Mouse (Mus musculus): ENCODE results near the gene Hist2h3c2. TPM values are rescaled to one million over a fixed set of nuclear protein-coding genes. Genes with fewer than 3 reads are reported as not detected.
"Not testable (repeated sequence)": the region's sequence is repeated elsewhere in the genome, so short reads cannot be mapped to it uniquely, and the experiment has no call there.

Hist2h3c2 gene
- polyA plus RNA-seq, 1 experiment, result 5.1 TPM

DNA sequence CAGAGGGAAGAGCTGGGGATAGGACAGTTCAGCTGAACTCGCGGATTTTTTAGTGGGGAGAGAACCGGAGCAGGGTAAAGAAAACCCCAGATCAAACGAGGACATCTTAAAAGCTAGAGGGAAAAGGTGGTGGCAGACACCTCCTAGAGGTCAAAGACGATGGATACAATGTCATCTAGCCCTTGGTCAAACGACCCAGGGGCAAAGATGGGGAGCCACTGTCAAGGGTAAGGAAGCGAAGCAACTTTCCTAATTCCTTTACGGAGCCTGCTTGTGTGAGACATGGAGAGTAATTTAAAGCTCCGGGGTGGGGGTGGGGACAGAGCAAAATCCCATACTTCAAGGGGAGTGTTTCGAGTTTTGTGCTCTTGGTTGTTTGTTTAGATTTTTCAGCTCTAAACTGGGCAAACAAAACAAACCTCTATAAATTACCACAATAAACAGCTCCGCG lies 19.7 kb downstream of the Hist2h3c2 start:
- Histone ChIP-seq H3K4me3 (ENCODE audit: insufficient read depth, poor library complexity, severe bottlenecking) (peak overlapping the region; percentile 36), H3K79me3 (ENCODE audit: low read depth) (no peaks in the 10 kb centered on the region), H3ac (ENCODE audit: control insufficient read depth, insufficient read length, low read depth) (peak overlapping the region; percentile 59), H3K79me2 (ENCODE audit: control insufficient read depth, insufficient read depth) (no peaks in the 10 kb centered on the region), H3K27me3 (ENCODE audit: control insufficient read depth, insufficient read depth, insufficient read length) (no peaks in the 10 kb centered on the region), H3K36me3 (ENCODE audit: control insufficient read depth, insufficient read depth) (no peaks in the 10 kb centered on the region)
- TF ChIP-seq FOSL1 (IDR thresholded peaks at IDR 0.05; ENCODE audit: insufficient read depth, low read length, poor library complexity, severe bottlenecking), result no peak
- no peak for TF ChIP-seq USF1 (IDR thresholded peaks at IDR 0.05; ENCODE audit: low read depth)
- TF ChIP-seq MYOG (IDR thresholded peaks at IDR 0.05; ENCODE audit: control insufficient read depth, extremely low read depth, insufficient read length), result no peak
- no peak for TF ChIP-seq MYOD1 (IDR thresholded peaks at IDR 0.05; ENCODE audit: control insufficient read depth, insufficient read length, low read depth)
- no peak for TF ChIP-seq CEBPB (IDR thresholded peaks at IDR 0.05; ENCODE audit: low read depth)
- no peak for TF ChIP-seq CTCF (IDR thresholded peaks at IDR 0.05; ENCODE audit: control insufficient read depth, insufficient read depth, insufficient read length)
- TF ChIP-seq MAX (IDR thresholded peaks at IDR 0.05), result no peak

DNA sequence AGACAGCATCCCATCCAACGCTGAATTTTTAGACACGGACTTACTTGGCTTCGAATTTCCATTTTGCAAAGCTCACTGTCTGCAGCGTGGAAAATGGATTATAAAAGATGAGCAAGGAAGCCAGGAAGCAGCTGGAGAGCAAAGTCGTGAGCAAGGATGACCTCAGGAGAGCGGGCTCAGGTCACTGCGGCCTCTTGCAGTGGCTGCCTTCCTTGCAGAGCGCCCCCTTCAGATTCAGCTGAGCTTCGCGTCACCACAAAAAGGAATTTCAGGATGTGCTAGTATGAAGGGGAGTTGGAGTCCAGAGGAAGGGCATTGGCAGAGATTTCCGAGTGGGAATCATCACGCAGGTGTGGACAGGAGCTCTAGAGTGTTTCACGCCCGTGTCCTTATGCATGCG lies 29.7 kb downstream of the Hist2h3c2 start:
- Histone ChIP-seq H3K79me3 (ENCODE audit: low read depth) (no peaks in the 10 kb centered on the region), H3ac (ENCODE audit: control insufficient read depth, insufficient read length, low read depth) (no peak overlapping the region), H3K36me3 (ENCODE audit: control insufficient read depth, insufficient read depth) (no peaks in the 10 kb centered on the region), H3K27me3 (ENCODE audit: control insufficient read depth, insufficient read depth, insufficient read length) (peaks cover 4% of the 10 kb centered on the region), H3K4me3 (ENCODE audit: insufficient read depth, poor library complexity, severe bottlenecking) (no peak overlapping the region), H3K79me2 (ENCODE audit: control insufficient read depth, insufficient read depth) (no peaks in the 10 kb centered on the region)
- no peak for TF ChIP-seq MYOG (IDR thresholded peaks at IDR 0.05; ENCODE audit: control insufficient read depth, extremely low read depth, insufficient read length)
- TF ChIP-seq FOSL1 (IDR thresholded peaks at IDR 0.05; ENCODE audit: insufficient read depth, low read length, poor library complexity, severe bottlenecking), result no peak
- no peak for TF ChIP-seq CEBPB (IDR thresholded peaks at IDR 0.05; ENCODE audit: low read depth)
- TF ChIP-seq MYOD1 (IDR thresholded peaks at IDR 0.05; ENCODE audit: control insufficient read depth, insufficient read length, low read depth), result no peak
- TF ChIP-seq CTCF (IDR thresholded peaks at IDR 0.05; ENCODE audit: control insufficient read depth, insufficient read depth, insufficient read length), result no peak
- TF ChIP-seq MAX (IDR thresholded peaks at IDR 0.05), result no peak
- no peak for TF ChIP-seq USF1 (IDR thresholded peaks at IDR 0.05; ENCODE audit: low read depth)

DNA sequence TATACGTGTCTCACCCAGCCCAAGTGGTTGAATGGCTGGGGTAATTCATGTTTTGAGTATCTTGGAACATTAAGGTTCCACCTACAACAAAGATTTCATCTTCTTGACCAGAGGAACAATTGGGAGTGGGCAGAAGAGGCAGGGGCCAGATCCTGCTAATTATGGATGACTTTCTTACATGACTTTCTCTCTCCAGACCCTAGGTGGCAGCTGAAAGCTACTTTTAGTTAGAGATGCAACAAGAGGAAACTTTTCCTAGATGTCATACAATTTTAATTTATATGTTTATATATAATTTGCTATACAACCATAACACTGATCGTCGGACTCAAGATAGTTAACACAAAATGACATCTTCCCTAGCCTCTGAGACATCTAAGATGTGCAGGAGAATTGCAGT lies 31.1 kb downstream of the Hist2h3c2 start:
- Histone ChIP-seq H3ac (ENCODE audit: control insufficient read depth, insufficient read length, low read depth) (no peak overlapping the region), H3K79me3 (ENCODE audit: low read depth) (no peaks in the 10 kb centered on the region), H3K36me3 (ENCODE audit: control insufficient read depth, insufficient read depth) (no peaks in the 10 kb centered on the region), H3K27me3 (ENCODE audit: control insufficient read depth, insufficient read depth, insufficient read length) (peaks cover 4% of the 10 kb centered on the region), H3K79me2 (ENCODE audit: control insufficient read depth, insufficient read depth) (no peaks in the 10 kb centered on the region), H3K4me3 (ENCODE audit: insufficient read depth, poor library complexity, severe bottlenecking) (no peak overlapping the region)
- no peak for TF ChIP-seq MYOG (IDR thresholded peaks at IDR 0.05; ENCODE audit: control insufficient read depth, extremely low read depth, insufficient read length)
- no peak for TF ChIP-seq CTCF (IDR thresholded peaks at IDR 0.05; ENCODE audit: control insufficient read depth, insufficient read depth, insufficient read length)
- TF ChIP-seq FOSL1 (IDR thresholded peaks at IDR 0.05; ENCODE audit: insufficient read depth, low read length, poor library complexity, severe bottlenecking), result no peak
- no peak for TF ChIP-seq MYOD1 (IDR thresholded peaks at IDR 0.05; ENCODE audit: control insufficient read depth, insufficient read length, low read depth)
- no peak for TF ChIP-seq USF1 (IDR thresholded peaks at IDR 0.05; ENCODE audit: low read depth)
- no peak for TF ChIP-seq MAX (IDR thresholded peaks at IDR 0.05)
- TF ChIP-seq CEBPB (IDR thresholded peaks at IDR 0.05; ENCODE audit: low read depth), result no peak

DNA sequence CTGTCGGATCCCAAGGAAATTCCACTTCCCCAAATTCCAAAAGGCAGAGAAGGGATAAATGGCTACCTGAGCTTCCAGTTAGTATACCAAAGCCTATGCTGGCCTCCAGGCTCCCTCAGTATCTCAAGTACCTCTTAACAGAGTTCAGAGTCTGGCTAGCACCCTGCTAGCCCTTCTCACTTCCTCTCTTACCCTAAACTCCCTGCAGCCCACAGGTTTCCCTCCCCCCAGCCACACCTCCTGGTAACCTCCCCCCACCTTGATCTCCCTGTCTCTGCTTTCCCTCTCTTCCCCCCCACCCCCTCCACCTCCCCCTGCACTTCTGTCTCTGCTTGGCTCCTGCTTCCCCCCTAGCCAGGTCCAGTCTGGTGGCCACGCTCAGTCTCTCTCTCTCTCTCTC lies 39.2 kb downstream of the Hist2h3c2 start:
- no peak for TF ChIP-seq FOSL1 (IDR thresholded peaks at IDR 0.05; ENCODE audit: insufficient read depth, low read length, poor library complexity, severe bottlenecking)
- no peak for TF ChIP-seq MAX (IDR thresholded peaks at IDR 0.05)
- TF ChIP-seq MYOD1 (IDR thresholded peaks at IDR 0.05; ENCODE audit: control insufficient read depth, insufficient read length, low read depth), result no peak
- no peak for TF ChIP-seq MYOG (IDR thresholded peaks at IDR 0.05; ENCODE audit: control insufficient read depth, extremely low read depth, insufficient read length)
- TF ChIP-seq USF1 (IDR thresholded peaks at IDR 0.05; ENCODE audit: low read depth), result no peak
- no peak for TF ChIP-seq CTCF (IDR thresholded peaks at IDR 0.05; ENCODE audit: control insufficient read depth, insufficient read depth, insufficient read length)
- TF ChIP-seq CEBPB (IDR thresholded peaks at IDR 0.05; ENCODE audit: low read depth), result no peak
- H3K79me2 ChIP-seq (ENCODE audit: control insufficient read depth, insufficient read depth), result peaks cover 7% of the 10 kb centered on the region
- no peaks in the 10 kb centered on the region for H3K27me3 ChIP-seq (ENCODE audit: control insufficient read depth, insufficient read depth, insufficient read length)
- no peak overlapping the region for H3ac ChIP-seq (ENCODE audit: control insufficient read depth, insufficient read length, low read depth)
- H3K4me3 ChIP-seq (ENCODE audit: insufficient read depth, poor library complexity, severe bottlenecking), result no peak overlapping the region
- no peaks in the 10 kb centered on the region for H3K79me3 ChIP-seq (ENCODE audit: low read depth)
- no peaks in the 10 kb centered on the region for H3K36me3 ChIP-seq (ENCODE audit: control insufficient read depth, insufficient read depth)

DNA sequence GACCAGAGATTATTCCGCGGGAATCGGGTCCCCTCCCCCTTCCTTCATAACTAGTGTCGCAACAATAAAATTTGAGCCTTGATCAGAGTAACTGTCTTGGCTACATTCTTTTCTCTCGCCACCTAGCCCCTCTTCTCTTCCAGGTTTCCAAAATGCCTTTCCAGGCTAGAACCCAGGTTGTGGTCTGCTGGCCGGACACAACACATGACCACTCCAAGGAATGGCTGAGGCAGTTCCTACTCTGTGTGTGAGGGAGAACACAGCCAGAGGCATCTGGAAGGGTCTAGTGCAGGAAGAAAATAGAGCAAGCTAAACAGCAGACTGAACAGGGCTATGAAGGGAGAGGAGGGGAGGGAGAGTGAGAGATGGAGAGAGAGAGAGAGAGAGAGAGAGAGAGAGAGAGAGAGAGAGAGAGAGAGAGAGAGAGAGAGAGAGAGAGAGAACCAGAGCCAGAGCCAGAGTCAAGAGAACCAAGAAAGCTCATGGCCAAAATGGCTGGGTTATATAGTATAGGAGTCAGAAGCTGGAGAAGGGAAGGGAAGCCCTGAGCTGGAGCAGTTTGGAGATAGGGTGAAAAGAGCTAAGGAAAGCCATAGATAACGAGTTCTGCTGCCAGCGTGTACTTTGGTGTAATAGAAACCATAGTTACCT lies 40.2 kb downstream of the Hist2h3c2 start:
- not testable (repeated sequence) for H3K36me3 ChIP-seq (ENCODE audit: control insufficient read depth, insufficient read depth); H3K79me2 ChIP-seq (ENCODE audit: control insufficient read depth, insufficient read depth); H3K4me3 ChIP-seq (ENCODE audit: insufficient read depth, poor library complexity, severe bottlenecking); H3K79me3 ChIP-seq (ENCODE audit: low read depth); H3ac ChIP-seq (ENCODE audit: control insufficient read depth, insufficient read length, low read depth); H3K27me3 ChIP-seq (ENCODE audit: control insufficient read depth, insufficient read depth, insufficient read length)

DNA sequence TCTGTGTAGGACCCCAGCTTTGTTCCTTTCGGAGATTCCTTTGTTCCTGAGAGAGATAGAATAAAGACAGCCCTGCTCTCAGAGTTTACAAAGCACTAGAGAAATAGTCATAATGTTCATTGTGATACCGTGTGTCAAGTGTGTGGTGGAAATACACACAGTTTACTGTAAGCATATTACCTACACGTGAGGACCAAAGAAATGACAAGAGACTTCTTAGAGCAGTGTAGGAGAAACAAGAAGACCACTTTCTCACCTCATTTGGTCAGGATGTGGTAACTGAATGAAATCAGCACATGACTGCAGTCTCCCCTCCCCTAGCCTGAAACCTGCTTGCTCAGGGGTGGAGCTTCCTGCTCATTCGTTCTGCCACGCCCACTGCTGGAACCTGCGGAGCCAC lies 40.7 kb downstream of the Hist2h3c2 start:
- no peaks in the 10 kb centered on the region for H3K36me3 ChIP-seq (ENCODE audit: control insufficient read depth, insufficient read depth)
- TF ChIP-seq MYOD1 (IDR thresholded peaks at IDR 0.05; ENCODE audit: control insufficient read depth, insufficient read length, low read depth) (no peak), CEBPB (IDR thresholded peaks at IDR 0.05; ENCODE audit: low read depth) (no peak), FOSL1 (IDR thresholded peaks at IDR 0.05; ENCODE audit: insufficient read depth, low read length, poor library complexity, severe bottlenecking) (no peak), MYOG (IDR thresholded peaks at IDR 0.05; ENCODE audit: control insufficient read depth, extremely low read depth, insufficient read length) (no peak), USF1 (IDR thresholded peaks at IDR 0.05; ENCODE audit: low read depth) (no peak)
- H3K79me3 ChIP-seq (ENCODE audit: low read depth), result no peaks in the 10 kb centered on the region
- H3K27me3 ChIP-seq (ENCODE audit: control insufficient read depth, insufficient read depth, insufficient read length), result no peaks in the 10 kb centered on the region
- H3K4me3 ChIP-seq (ENCODE audit: insufficient read depth, poor library complexity, severe bottlenecking), result no peak overlapping the region
- peaks cover 7% of the 10 kb centered on the region for H3K79me2 ChIP-seq (ENCODE audit: control insufficient read depth, insufficient read depth)
- no peak overlapping the region for H3ac ChIP-seq (ENCODE audit: control insufficient read depth, insufficient read length, low read depth)
